Mouse (Mus musculus): ENCODE data around the gene Pram1. TPM values are rescaled to one million over a fixed set of nuclear protein-coding genes. Genes with fewer than 3 reads are reported as not detected.

The Pram1 gene
- polyA plus RNA-seq, 1 experiment: 93.2 TPM

DNA sequence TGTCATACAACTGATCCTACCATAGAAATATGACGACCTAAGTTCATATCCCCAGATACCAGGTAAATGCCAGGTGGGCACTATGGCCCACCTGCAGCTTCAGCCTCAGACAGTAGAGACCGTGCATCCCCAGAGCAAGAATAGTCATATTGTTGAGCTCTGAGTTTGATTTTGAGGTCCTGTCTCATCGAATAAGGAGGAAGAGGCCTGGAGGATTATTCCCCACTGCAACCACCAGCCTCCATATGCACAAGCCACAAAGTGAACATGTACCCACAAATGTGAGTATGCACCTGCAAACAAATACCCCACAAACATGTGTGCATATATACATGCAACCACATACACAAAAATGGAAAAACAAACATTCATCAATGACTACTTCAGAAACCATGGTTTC lies 10.6 kb upstream of the Pram1 start:
- 80% methylated on average over 3 of the region's 3 CpGs for WGBS
- no peak overlapping the region for H3K4me3 ChIP-seq (replicated peaks; ENCODE audit: control insufficient read depth, low read depth, low read length)
- TF ChIP-seq CTCF (IDR thresholded peaks at IDR 0.05; ENCODE audit: control insufficient read depth, insufficient read depth, low read length) (no peak), POLR2A (IDR thresholded peaks at IDR 0.05; ENCODE audit: borderline replicate concordance, control insufficient read depth, low read depth, low read length) (no peak)
- peaks cover 2% of the 10 kb centered on the region for H3K4me1 ChIP-seq (ENCODE audit: control insufficient read depth, insufficient read depth, low read length)
- no peak overlapping the region for H3K27ac ChIP-seq (ENCODE audit: control insufficient read depth, insufficient read depth, low read depth, low read length, poor library complexity)

DNA sequence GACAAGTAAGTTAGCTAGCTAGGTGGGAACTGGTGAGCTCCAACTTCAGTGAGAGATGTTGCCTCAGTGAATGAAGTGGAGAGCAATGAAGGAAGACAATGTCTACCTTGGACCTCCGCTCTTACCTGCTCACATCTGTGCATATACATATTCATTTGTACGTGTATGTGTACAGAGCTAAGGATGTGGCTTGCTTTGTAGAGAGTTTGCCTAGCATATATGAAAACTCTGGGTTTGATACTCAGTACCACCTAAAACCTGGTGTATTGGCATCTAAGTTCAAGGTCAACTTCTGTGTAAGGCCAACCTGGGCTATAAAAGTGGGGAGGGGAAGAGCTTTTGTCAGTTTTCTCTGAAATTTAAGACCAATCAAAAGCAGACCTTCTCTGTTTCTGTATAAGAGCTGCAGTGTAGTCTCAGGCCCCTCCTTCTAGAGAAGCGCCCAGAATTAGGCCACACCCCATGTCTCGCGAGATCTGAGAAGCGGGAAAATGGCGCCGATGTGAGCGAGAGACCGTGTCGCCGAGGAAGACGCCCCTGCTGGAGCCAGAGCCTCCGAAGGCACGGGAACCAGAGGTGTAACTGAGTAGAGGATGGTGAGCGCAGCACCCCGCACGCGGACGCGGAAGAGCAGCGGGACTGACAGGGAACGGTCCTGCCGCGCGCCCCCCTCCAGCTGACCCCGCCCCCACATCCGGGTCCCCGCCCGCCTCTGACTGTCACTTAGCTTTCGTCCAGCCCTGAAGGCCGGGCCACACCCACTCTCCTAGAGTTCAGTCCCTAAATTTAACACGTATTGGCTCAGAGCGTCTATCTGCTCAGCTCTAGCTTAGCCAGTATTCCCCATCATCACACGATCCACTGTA lies 9.0 kb upstream of the Pram1 start, which contains the start of gene Zfp414:
Zfp414 (plus strand) TSS at position 470 of the 866 bp plus-strand sequence.
- WGBS: 3% methylated on average over 35 of the region's 35 CpGs

DNA sequence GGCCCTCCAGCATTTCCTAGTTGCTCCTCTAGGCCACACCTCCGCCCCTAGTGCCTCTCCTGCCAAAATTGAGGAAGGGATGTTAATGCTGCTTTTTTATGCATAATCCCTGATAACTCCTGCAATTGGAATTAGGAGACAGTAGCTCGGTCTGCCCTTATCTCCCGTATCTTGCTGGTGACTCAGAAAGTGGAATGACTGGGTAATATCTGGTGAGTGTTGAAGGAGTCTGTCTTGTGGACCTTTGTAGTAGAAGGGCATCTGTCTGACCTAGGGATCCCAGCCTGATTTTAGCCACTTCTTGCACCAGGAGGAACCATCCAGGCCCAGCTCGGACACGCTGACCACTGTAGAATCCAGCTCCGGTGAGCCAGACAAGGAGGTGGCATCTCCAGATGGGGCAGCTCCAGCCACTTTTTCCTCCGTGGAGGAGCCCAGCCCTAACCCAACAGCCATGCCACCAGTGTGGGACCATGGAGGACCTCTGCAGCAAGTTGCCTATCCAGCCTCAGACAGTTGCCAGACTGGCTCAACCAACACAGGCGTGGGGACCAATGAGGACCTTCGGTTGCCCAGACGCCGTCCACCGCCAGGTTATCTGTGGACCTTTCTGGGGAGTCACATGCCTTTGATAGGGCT lies 8.2 kb upstream of the Pram1 start:
- Histone ChIP-seq H3K4me3 (replicated peaks; ENCODE audit: control insufficient read depth, low read depth, low read length) (peak overlapping the region; percentile 91), H3K4me1 (ENCODE audit: control insufficient read depth, insufficient read depth, low read length) (peaks cover 2% of the 10 kb centered on the region), H3K27ac (ENCODE audit: control insufficient read depth, insufficient read depth, low read depth, low read length, poor library complexity) (peak overlapping the region; percentile 96)
- TF ChIP-seq CTCF (IDR thresholded peaks at IDR 0.05; ENCODE audit: control insufficient read depth, insufficient read depth, low read length): no peak
- no peak for TF ChIP-seq POLR2A (IDR thresholded peaks at IDR 0.05; ENCODE audit: borderline replicate concordance, control insufficient read depth, low read depth, low read length)
- 59% methylated on average over 12 of the region's 12 CpGs for WGBS

More for the DNA sequence above, 9.0 kb upstream of the Pram1 start, which contains the start of gene Zfp414:
- Histone ChIP-seq H3K4me1 (ENCODE audit: control insufficient read depth, insufficient read depth, low read length) (peaks cover 2% of the 10 kb centered on the region), H3K4me3 (replicated peaks; ENCODE audit: control insufficient read depth, low read depth, low read length) (peak within 1 kb of the TSS; percentile 91), H3K27ac (ENCODE audit: control insufficient read depth, insufficient read depth, low read depth, low read length, poor library complexity) (peak within 1 kb of the TSS; percentile 96)
- no peak for TF ChIP-seq CTCF (IDR thresholded peaks at IDR 0.05; ENCODE audit: control insufficient read depth, insufficient read depth, low read length)
- peak; percentile 64; the same call in 1 of the 2 replicates for TF ChIP-seq POLR2A (IDR thresholded peaks at IDR 0.05; ENCODE audit: borderline replicate concordance, control insufficient read depth, low read depth, low read length)

DNA sequence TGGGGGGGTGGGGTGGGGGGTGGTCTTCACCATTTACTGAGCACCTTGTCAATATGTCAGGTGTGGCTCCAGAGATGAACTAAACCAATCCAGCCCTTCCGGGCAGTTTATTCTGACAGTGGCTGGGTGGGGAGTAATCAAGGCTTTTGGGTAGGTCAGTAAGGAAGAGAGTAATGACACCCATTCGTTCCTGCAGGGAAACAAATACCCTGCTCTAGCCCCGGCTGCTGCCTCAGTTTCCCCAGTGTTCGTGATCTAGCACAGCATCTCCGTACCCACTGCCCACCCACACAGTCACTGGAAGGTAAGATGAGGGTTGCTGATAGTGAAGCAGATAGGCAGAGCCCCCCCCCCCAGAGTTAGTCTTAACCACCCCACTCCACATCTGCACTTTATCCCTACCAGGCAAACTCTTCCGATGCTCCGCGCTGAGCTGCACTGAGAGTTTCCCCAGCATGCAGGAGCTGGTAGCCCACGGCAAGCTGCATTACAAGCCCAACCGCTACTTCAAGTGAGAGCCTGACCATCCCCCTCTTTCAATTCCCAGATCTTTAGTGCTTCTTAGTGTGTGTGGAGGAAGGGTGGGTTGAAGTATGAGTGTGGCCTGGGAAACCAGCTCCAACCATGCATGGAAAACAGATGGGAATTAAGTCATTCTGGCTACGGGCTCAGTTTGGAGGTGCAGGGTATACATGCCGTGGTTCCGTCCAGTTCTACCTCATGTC lies 7.5 kb upstream of the Pram1 start:
- Histone ChIP-seq H3K27ac (ENCODE audit: control insufficient read depth, insufficient read depth, low read depth, low read length, poor library complexity) (no peak overlapping the region), H3K4me3 (replicated peaks; ENCODE audit: control insufficient read depth, low read depth, low read length) (no peak overlapping the region), H3K4me1 (ENCODE audit: control insufficient read depth, insufficient read depth, low read length) (peaks cover 2% of the 10 kb centered on the region)
- WGBS: 93% methylated on average over 13 of the region's 13 CpGs
- TF ChIP-seq POLR2A (IDR thresholded peaks at IDR 0.05; ENCODE audit: borderline replicate concordance, control insufficient read depth, low read depth, low read length) (no peak), CTCF (IDR thresholded peaks at IDR 0.05; ENCODE audit: control insufficient read depth, insufficient read depth, low read length) (no peak)

DNA sequence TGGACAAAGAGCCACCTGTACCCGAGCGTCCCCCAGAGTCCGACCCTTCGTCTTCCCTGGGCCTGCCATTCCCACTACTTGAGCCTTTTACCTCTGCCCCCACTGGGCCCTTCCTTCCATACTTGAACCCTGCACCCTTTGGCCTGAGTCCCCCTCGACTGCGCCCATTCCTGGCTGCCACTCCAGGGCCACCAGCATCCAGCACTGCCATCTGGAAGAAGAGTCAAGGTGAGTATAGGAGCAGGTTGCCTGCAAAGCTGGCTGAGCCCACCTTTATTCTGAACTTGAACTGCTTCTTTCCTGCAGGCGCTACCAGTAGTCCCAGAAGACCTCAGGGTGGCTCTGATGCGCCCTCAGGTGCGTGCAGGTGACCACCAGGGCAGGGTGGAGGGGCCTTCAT lies 6.6 kb upstream of the Pram1 start:
- WGBS: 93% methylated on average over 9 of the region's 9 CpGs
- H3K27ac ChIP-seq (ENCODE audit: control insufficient read depth, insufficient read depth, low read depth, low read length, poor library complexity): no peak overlapping the region
- H3K4me1 ChIP-seq (ENCODE audit: control insufficient read depth, insufficient read depth, low read length): peaks cover 2% of the 10 kb centered on the region
- TF ChIP-seq CTCF (IDR thresholded peaks at IDR 0.05; ENCODE audit: control insufficient read depth, insufficient read depth, low read length) (no peak), POLR2A (IDR thresholded peaks at IDR 0.05; ENCODE audit: borderline replicate concordance, control insufficient read depth, low read depth, low read length) (no peak)
- no peak overlapping the region for H3K4me3 ChIP-seq (replicated peaks; ENCODE audit: control insufficient read depth, low read depth, low read length)

DNA sequence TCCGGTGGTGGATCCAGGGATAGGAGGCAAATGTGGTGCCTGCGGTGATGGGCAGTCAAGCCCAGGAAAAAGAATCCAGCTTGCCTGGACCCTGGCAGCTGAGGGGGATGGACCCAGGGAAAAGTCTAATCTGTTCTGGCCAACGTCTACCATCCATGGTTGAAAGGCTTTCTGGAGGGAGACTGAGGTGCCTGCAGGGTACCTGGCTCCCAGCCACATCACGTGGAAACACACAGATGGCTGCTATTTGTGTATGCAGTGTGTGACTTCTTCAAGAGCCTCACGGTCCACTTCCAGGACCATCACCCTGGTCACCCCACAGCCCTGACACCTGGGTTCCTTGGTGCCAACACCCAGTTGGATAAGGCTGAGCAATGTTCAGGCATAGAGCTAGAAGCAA lies 6.1 kb upstream of the Pram1 start:
- H3K4me1 ChIP-seq (ENCODE audit: control insufficient read depth, insufficient read depth, low read length): peaks cover 2% of the 10 kb centered on the region
- no peak overlapping the region for H3K4me3 ChIP-seq (replicated peaks; ENCODE audit: control insufficient read depth, low read depth, low read length)
- WGBS: 84% methylated on average over 5 of the region's 5 CpGs
- H3K27ac ChIP-seq (ENCODE audit: control insufficient read depth, insufficient read depth, low read depth, low read length, poor library complexity): no peak overlapping the region
- TF ChIP-seq CTCF (IDR thresholded peaks at IDR 0.05; ENCODE audit: control insufficient read depth, insufficient read depth, low read length) (no peak), POLR2A (IDR thresholded peaks at IDR 0.05; ENCODE audit: borderline replicate concordance, control insufficient read depth, low read depth, low read length) (no peak)

DNA sequence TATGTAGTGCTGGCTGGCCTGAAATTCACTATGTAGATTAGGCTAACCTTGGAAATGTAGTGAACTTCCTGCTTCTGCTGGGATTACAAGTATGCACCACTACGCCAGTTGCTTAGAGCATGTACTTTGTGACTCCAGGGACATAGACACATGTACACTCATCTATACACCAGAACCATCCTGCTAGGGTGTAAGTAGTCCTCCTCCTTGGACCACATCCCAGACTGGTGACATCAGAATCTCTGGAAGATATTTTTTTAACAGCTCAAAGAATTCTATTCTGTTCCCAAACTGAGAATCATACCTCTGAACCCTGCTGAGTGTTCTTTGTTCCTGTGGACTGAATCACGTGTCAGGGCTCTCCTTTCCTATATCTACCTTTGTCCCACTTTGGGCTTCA lies 818 bp upstream of the Pram1 start:
- H3K27ac ChIP-seq (ENCODE audit: control insufficient read depth, insufficient read depth, low read depth, low read length, poor library complexity): peak overlapping the region; percentile 88; the same call in 1 of the 2 replicates
- TF ChIP-seq CTCF (IDR thresholded peaks at IDR 0.05; ENCODE audit: control insufficient read depth, insufficient read depth, low read length) (no peak), POLR2A (IDR thresholded peaks at IDR 0.05; ENCODE audit: borderline replicate concordance, control insufficient read depth, low read depth, low read length) (no peak)
- no peak overlapping the region for H3K4me3 ChIP-seq (replicated peaks; ENCODE audit: control insufficient read depth, low read depth, low read length)
- 55% methylated on average over 2 of the region's 2 CpGs for WGBS
- H3K4me1 ChIP-seq (ENCODE audit: control insufficient read depth, insufficient read depth, low read length): no peaks in the 10 kb centered on the region; the same call in 1 of the 2 replicates

Data from bone marrow, adult 2 months (tissue).